Mouse (Mus musculus): Measurements from ENCODE around the gene Focad. TPM values are rescaled to one million over a fixed set of nuclear protein-coding genes. Genes with fewer than 3 reads are reported as not detected.

Gene Focad
- polyA plus RNA-seq, 1 experiment from 2014 or later: 17.4 TPM

DNA sequence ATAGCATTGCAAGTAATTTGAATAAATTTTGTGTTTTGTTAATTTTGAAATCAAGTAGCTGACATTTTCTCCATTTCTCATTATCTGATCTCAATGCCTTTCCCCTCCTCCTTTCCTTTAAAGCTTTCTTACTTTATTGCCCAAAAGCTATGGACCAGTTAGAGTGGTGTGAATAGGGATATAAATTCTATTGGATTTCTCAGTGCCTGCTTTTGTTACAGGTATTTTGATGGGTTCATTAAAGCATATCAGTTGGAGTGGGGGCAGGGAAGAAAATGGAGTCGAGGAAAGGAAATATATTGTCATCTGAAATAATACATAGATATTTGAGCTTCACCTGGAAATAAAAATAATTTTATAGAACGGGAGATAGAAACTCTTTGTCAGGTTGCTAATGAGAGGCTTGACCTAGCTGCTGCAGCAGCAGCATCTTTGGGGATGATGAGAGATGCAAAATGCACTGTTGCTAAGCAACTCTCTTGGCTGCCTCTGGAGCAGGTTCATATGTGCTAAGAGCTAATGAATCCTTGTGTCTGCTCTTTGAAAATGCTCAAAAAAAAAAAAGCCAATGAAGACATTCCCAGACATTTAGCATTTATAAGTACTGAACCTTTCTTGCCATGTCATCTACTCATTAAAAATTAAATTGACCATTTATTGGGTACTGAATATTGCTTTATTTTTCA lies 116.9 kb downstream of the Focad start:
- no peak overlapping the region for H3K4me3 ChIP-seq (ENCODE audit: low read depth, low read length)
- DNase-seq (ENCODE audit: low spot score) (no peak), ATAC-seq (replicated peaks; ENCODE audit: low FRiP score, low TSS enrichment, low read depth) (no peak)
- no peaks in the 10 kb centered on the region for H3K27me3 ChIP-seq (replicated peaks; ENCODE audit: control insufficient read depth, insufficient read depth, low read length)
- 88% methylated on average over 2 of the region's 2 CpGs for WGBS
- H3K9ac ChIP-seq (ENCODE audit: low read length): no peak overlapping the region
- H3K36me3 ChIP-seq (ENCODE audit: control insufficient read depth, insufficient read depth, low read length): no peaks in the 10 kb centered on the region
- peaks cover 6% of the 10 kb centered on the region for H3K4me1 ChIP-seq (replicated peaks; ENCODE audit: control insufficient read depth, insufficient read depth, low read length)
- no peaks in the 10 kb centered on the region for H3K9me3 ChIP-seq (ENCODE audit: control insufficient read depth, low read length)
- H3K4me2 ChIP-seq (ENCODE audit: low read length): no peak overlapping the region
- no peak overlapping the region for H3K27ac ChIP-seq (ENCODE audit: low read depth)

DNA sequence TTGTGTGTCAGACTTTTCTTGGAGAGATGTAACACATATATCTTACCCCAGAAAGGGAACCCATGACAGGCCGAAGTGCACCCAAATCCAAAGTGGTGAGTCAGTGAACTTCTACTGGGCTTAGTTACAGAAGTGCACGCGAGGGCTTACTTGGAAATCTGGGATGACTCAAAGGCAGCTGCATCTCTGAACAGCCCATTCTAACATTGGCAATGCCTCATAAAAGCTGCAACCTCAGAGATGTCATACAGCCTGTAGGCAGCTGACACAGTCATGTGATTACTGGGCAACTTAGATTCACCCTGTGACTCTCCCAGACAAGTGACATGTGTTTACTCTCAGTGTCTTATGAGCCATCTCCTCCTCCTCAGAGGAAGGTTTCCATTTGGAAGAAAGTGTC lies 119.5 kb downstream of the Focad start:
- H3K4me3 ChIP-seq (ENCODE audit: low read depth, low read length): no peak overlapping the region
- no peaks in the 10 kb centered on the region for H3K9me3 ChIP-seq (ENCODE audit: control insufficient read depth, low read length)
- ATAC-seq (replicated peaks; ENCODE audit: low FRiP score, low TSS enrichment, low read depth) (no peak), DNase-seq (ENCODE audit: low spot score) (no peak)
- H3K4me2 ChIP-seq (ENCODE audit: low read length): no peak overlapping the region
- H3K27ac ChIP-seq (ENCODE audit: low read depth): no peak overlapping the region
- 74% methylated on average over 3 of the region's 3 CpGs for WGBS
- peaks cover 6% of the 10 kb centered on the region for H3K4me1 ChIP-seq (replicated peaks; ENCODE audit: control insufficient read depth, insufficient read depth, low read length)
- no peak overlapping the region for H3K9ac ChIP-seq (ENCODE audit: low read length)
- no peaks in the 10 kb centered on the region for H3K36me3 ChIP-seq (ENCODE audit: control insufficient read depth, insufficient read depth, low read length)
- no peaks in the 10 kb centered on the region for H3K27me3 ChIP-seq (replicated peaks; ENCODE audit: control insufficient read depth, insufficient read depth, low read length)

DNA sequence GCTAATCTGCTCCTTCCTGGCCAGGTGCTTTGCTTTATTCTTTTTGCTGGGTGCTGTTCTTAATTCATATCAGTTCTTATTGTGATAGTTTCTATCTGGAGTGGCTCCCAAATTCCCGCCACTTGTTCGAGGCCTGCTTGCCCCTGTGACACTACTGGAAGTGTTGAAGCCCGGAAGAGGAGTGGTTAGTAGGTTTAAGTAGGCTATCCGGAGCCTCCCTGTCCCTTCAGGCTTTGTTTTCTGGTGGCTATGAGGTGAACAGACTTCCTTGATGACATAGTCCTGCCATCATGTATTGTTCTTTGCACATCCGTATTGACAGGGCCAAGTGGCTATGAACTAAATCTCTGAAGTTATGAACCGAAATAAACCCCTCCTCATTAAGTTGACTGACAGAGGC lies 123.9 kb downstream of the Focad start:
- Histone ChIP-seq H3K27ac (ENCODE audit: low read depth) (no peak overlapping the region), H3K4me2 (ENCODE audit: low read length) (no peak overlapping the region), H3K4me3 (ENCODE audit: low read depth, low read length) (no peak overlapping the region), H3K9me3 (ENCODE audit: control insufficient read depth, low read length) (no peaks in the 10 kb centered on the region), H3K27me3 (replicated peaks; ENCODE audit: control insufficient read depth, insufficient read depth, low read length) (no peaks in the 10 kb centered on the region), H3K4me1 (replicated peaks; ENCODE audit: control insufficient read depth, insufficient read depth, low read length) (no peaks in the 10 kb centered on the region), H3K36me3 (ENCODE audit: control insufficient read depth, insufficient read depth, low read length) (no peaks in the 10 kb centered on the region), H3K9ac (ENCODE audit: low read length) (no peak overlapping the region)
- no peak for ATAC-seq (replicated peaks; ENCODE audit: low FRiP score, low TSS enrichment, low read depth)
- 84% methylated on average over 6 of the region's 6 CpGs for WGBS
- DNase-seq (ENCODE audit: low spot score): no peak

DNA sequence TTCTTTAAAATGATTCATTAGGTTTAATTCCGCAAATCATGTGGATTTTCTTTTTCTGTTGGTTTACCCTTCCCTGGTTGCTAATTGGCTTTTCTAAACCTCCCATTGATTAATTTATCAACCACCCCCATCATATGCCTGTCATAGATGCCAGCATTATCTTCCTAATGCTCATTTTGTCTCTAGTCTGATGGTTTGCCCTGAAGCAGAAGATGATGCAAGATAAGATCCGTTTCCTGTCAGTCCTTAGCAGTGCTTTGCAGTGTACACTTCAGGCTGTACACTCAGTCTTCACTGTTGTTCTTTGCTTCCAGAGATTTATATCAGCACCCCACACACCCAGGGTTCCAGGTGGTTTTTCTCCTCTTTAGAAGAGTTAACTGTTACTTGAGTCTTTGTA lies 124.4 kb downstream of the Focad start:
- Histone ChIP-seq H3K4me1 (replicated peaks; ENCODE audit: control insufficient read depth, insufficient read depth, low read length) (no peaks in the 10 kb centered on the region), H3K4me3 (ENCODE audit: low read depth, low read length) (no peak overlapping the region), H3K9me3 (ENCODE audit: control insufficient read depth, low read length) (no peaks in the 10 kb centered on the region), H3K27me3 (replicated peaks; ENCODE audit: control insufficient read depth, insufficient read depth, low read length) (no peaks in the 10 kb centered on the region), H3K9ac (ENCODE audit: low read length) (no peak overlapping the region), H3K36me3 (ENCODE audit: control insufficient read depth, insufficient read depth, low read length) (no peaks in the 10 kb centered on the region), H3K27ac (ENCODE audit: low read depth) (no peak overlapping the region), H3K4me2 (ENCODE audit: low read length) (no peak overlapping the region)
- DNase-seq (ENCODE audit: low spot score) (no peak), ATAC-seq (replicated peaks; ENCODE audit: low FRiP score, low TSS enrichment, low read depth) (no peak)
- 70% methylated on average over 2 of the region's 2 CpGs for WGBS

DNA sequence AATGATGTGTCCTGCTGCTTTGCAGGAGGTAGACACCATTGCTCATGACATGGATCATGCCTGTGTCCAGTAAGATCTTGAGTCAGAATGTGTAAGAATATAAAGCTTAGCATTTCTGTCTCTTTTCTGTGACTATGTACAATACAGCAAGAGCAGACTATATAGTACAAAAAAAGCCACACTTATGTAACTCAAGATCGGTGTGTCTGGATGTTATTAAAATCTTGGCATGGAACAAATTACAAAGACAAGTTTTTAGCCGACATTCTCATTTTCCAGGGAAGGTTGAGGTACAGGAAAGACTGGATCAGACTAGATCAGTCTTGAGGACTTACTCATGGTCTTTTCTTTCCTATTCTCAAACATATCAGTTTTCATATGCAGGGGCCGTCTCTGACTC lies 136.9 kb downstream of the Focad start:
- H3K36me3 ChIP-seq (ENCODE audit: control insufficient read depth, insufficient read depth, low read length): no peaks in the 10 kb centered on the region
- no peaks in the 10 kb centered on the region for H3K9me3 ChIP-seq (ENCODE audit: control insufficient read depth, low read length)
- H3K4me1 ChIP-seq (replicated peaks; ENCODE audit: control insufficient read depth, insufficient read depth, low read length): no peaks in the 10 kb centered on the region
- H3K27me3 ChIP-seq (replicated peaks; ENCODE audit: control insufficient read depth, insufficient read depth, low read length): no peaks in the 10 kb centered on the region
- no peak overlapping the region for H3K9ac ChIP-seq (ENCODE audit: low read length)
- ATAC-seq (replicated peaks; ENCODE audit: low FRiP score, low TSS enrichment, low read depth) (no peak), DNase-seq (ENCODE audit: low spot score) (no peak)
- no peak overlapping the region for H3K27ac ChIP-seq (ENCODE audit: low read depth)
- no peak overlapping the region for H3K4me3 ChIP-seq (ENCODE audit: low read depth, low read length)
- no peak overlapping the region for H3K4me2 ChIP-seq (ENCODE audit: low read length)
- 90% methylated on average over 3 of the region's 3 CpGs for whole genome bisulfite sequencing

DNA sequence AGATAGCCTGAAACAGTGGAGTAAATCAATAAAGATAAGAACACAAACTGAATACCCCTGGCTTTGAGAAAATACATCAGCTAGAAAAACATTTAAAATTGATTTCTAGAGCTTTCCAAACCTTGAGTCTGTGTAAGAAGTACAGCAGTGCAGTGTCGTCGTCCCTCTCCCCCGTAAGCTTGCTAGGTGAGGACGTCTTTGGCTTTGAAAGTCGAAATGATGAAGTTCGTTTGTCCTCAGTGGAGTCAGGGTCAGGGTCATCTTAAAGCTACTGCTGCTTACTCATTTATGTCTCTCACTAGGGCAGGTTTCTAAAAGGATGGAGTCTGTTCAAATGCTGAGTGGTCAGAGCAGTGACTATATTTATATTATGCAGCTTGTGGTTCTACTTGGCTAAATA lies 141.5 kb downstream of the Focad start:
- no peak overlapping the region for H3K9ac ChIP-seq (ENCODE audit: low read length)
- DNase-seq (ENCODE audit: low spot score) (no peak), ATAC-seq (replicated peaks; ENCODE audit: low FRiP score, low TSS enrichment, low read depth) (no peak)
- no peaks in the 10 kb centered on the region for H3K9me3 ChIP-seq (ENCODE audit: control insufficient read depth, low read length)
- WGBS: 54% methylated on average over 6 of the region's 6 CpGs
- H3K4me3 ChIP-seq (ENCODE audit: low read depth, low read length): no peak overlapping the region
- no peaks in the 10 kb centered on the region for H3K36me3 ChIP-seq (ENCODE audit: control insufficient read depth, insufficient read depth, low read length)
- no peaks in the 10 kb centered on the region for H3K4me1 ChIP-seq (replicated peaks; ENCODE audit: control insufficient read depth, insufficient read depth, low read length)
- H3K27me3 ChIP-seq (replicated peaks; ENCODE audit: control insufficient read depth, insufficient read depth, low read length): no peaks in the 10 kb centered on the region
- H3K4me2 ChIP-seq (ENCODE audit: low read length): no peak overlapping the region
- no peak overlapping the region for H3K27ac ChIP-seq (ENCODE audit: low read depth)

DNA sequence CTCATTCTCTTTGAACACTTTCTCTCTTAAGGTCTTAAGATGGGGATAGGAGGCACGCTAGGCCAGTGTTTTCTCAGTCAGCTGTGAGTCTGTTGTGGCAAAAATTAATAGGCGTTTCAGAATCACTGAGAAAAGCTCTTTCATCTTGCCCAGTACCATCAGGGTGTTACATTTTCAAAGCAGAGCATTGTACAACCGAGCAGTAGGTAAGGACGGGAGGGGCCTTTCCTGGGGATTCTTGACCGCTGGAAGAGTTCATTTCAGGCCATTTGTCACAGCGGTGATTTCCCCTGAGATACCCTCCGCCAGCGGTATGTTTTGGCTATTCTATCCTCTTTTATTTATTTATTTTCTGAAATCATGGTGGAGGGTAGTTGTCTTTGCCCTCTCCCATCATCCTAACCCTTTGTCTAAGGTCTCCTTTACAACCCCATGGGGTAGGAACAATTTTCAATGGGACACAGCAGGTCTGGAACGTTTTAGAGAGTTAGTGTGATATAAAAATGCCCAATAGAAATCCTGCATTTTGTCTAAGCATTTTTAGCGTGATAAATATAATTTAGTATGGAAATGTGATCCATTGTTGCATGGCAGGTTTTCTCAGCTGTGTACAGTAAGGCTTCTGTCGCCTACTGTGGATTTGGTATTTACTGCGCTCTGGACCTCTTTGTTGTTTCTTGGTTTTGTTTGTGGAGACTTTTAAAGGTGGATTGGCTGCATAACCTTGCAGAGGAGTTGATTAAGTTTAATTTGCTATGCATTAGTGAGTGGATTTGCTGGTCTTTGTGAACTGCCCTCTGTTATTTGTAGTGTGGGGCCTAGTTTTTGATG lies 142.7 kb downstream of the Focad start:
- ATAC-seq (replicated peaks; ENCODE audit: low FRiP score, low TSS enrichment, low read depth): no peak

DNA sequence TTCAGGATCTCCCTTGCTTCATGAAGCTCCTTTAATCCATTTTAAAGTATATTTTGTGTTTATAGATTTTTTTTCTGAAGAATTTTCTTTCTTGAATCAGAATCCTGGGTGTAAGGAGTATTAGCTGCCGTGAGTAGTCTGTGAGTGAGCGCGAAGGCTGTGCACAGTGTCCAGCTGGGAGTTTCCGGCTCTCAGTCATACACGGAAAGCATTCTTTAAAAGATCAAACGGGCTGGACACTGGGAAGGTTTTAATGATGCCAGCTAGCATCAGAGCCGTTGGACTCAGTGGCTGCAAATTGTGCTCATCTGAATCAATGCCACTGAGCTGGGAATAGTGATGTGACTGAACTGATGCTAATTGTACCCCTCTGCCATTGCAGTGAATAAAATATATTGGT lies 143.9 kb downstream of the Focad start:
- Histone ChIP-seq H3K4me1 (replicated peaks; ENCODE audit: control insufficient read depth, insufficient read depth, low read length) (no peaks in the 10 kb centered on the region), H3K4me3 (ENCODE audit: low read depth, low read length) (no peak overlapping the region), H3K36me3 (ENCODE audit: control insufficient read depth, insufficient read depth, low read length) (no peaks in the 10 kb centered on the region), H3K27ac (ENCODE audit: low read depth) (no peak overlapping the region), H3K9ac (ENCODE audit: low read length) (no peak overlapping the region), H3K27me3 (replicated peaks; ENCODE audit: control insufficient read depth, insufficient read depth, low read length) (no peaks in the 10 kb centered on the region), H3K9me3 (ENCODE audit: control insufficient read depth, low read length) (no peaks in the 10 kb centered on the region), H3K4me2 (ENCODE audit: low read length) (no peak overlapping the region)
- 80% methylated on average over 7 of the region's 7 CpGs for WGBS
- ATAC-seq (replicated peaks; ENCODE audit: low FRiP score, low TSS enrichment, low read depth) (no peak), DNase-seq (ENCODE audit: low spot score) (no peak)

More for the DNA sequence above, 142.7 kb downstream of the Focad start:
- Histone ChIP-seq H3K9ac (ENCODE audit: low read length) (no peak overlapping the region), H3K36me3 (ENCODE audit: control insufficient read depth, insufficient read depth, low read length) (no peaks in the 10 kb centered on the region), H3K4me2 (ENCODE audit: low read length) (no peak overlapping the region), H3K4me1 (replicated peaks; ENCODE audit: control insufficient read depth, insufficient read depth, low read length) (no peaks in the 10 kb centered on the region), H3K9me3 (ENCODE audit: control insufficient read depth, low read length) (no peaks in the 10 kb centered on the region), H3K27me3 (replicated peaks; ENCODE audit: control insufficient read depth, insufficient read depth, low read length) (no peaks in the 10 kb centered on the region), H3K4me3 (ENCODE audit: low read depth, low read length) (no peak overlapping the region), H3K27ac (ENCODE audit: low read depth) (no peak overlapping the region)
- 75% methylated on average over 12 of the region's 12 CpGs for WGBS
- no peak for DNase-seq (ENCODE audit: low spot score)

DNA sequence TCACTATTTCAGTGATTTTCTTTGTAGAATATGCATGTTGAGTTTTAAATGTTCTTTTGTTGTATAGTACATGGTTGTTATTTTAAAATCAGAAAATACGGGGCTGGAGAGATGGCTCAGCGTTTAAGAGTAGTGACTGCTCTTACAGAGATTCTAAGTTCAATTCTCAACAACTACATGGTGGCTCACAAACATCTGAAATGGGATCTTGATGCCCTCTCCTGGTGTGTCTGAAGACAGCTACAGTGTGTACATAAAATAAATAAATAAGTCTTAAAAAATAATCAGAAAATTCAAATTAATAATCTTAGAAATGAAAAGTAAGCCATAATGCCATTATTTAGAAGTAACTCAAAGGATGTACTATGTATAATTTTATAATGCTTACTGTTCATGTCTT lies 149.4 kb downstream of the Focad start:
- Histone ChIP-seq H3K4me2 (ENCODE audit: low read length) (no peak overlapping the region), H3K9ac (ENCODE audit: low read length) (no peak overlapping the region), H3K36me3 (ENCODE audit: control insufficient read depth, insufficient read depth, low read length) (no peaks in the 10 kb centered on the region), H3K9me3 (ENCODE audit: control insufficient read depth, low read length) (no peaks in the 10 kb centered on the region), H3K27me3 (replicated peaks; ENCODE audit: control insufficient read depth, insufficient read depth, low read length) (no peaks in the 10 kb centered on the region), H3K4me3 (ENCODE audit: low read depth, low read length) (no peak overlapping the region), H3K27ac (ENCODE audit: low read depth) (no peak overlapping the region), H3K4me1 (replicated peaks; ENCODE audit: control insufficient read depth, insufficient read depth, low read length) (no peaks in the 10 kb centered on the region)
- WGBS: 88% methylated on average over 2 of the region's 2 CpGs
- DNase-seq (ENCODE audit: low spot score) (no peak), ATAC-seq (replicated peaks; ENCODE audit: low FRiP score, low TSS enrichment, low read depth) (no peak)
